Mouse (Mus musculus) MEL (cell line): ENCODE results near the gene 1700013H16Rik. TPM values are rescaled to one million over a fixed set of nuclear protein-coding genes. Genes with fewer than 3 reads are reported as not detected.

Experiments used
- polyA plus RNA-seq, 2 experiments: library from polyadenylated mRNA; stranded (reverse) in 1 of 2; unstranded in 1 of 2; fragments of >175 nt in 1 of 2; fragments of >200 nt in 1 of 2; gene quantifications; 2 replicates each; pipeline versions ENCODE4 v1.2.1 to v1.2.4; 2012; ENCODE audit warnings: low replicate concordance in 2 of 2, low read depth in 1 of 2; ENCODE audit not compliant: insufficient read length in 2 of 2, insufficient read depth in 1 of 2, missing spikeins in 1 of 2
- total RNA-seq: library from RNA; depleted of rRNA; stranded (reverse); fragments of 300-350 nt; gene quantifications from 2 replicates; pipeline ENCODE4 v1.2.3, GENCODE M21; 2012; rRNA removed

The 1700013H16Rik gene
- total and polyA plus RNA-seq, 3 experiments, result not detected

Other genes starting within 250 kb of the 1700013H16Rik start
- not detected in 2 replicates for gene Rtl8c, start 149.8 kb downstream of the 1700013H16Rik start, total RNA-seq
- not detected for gene Rtl8c, start 149.8 kb downstream of the 1700013H16Rik start, polyA plus RNA-seq
- gene Gm14597, start 148.9 kb downstream of the 1700013H16Rik start, total RNA-seq, result not detected in 2 replicates
- gene Gm14597, start 148.9 kb downstream of the 1700013H16Rik start, polyA plus RNA-seq, result not detected
- not detected in 2 replicates for gene Rtl8a, start 114.1 kb downstream of the 1700013H16Rik start, total RNA-seq
- not detected for gene Rtl8a, start 114.1 kb downstream of the 1700013H16Rik start, polyA plus RNA-seq
- gene Rtl8b, start 87.4 kb downstream of the 1700013H16Rik start, total RNA-seq, result not detected in 2 replicates
- not detected for gene Rtl8b, start 87.4 kb downstream of the 1700013H16Rik start, polyA plus RNA-seq
- not detected in 2 replicates for gene 4930502E18Rik, start 33.0 kb downstream of the 1700013H16Rik start, total RNA-seq
- not detected for gene 4930502E18Rik, start 33.0 kb downstream of the 1700013H16Rik start, polyA plus RNA-seq
- gene Zfp36l3, start 18.6 kb upstream of the 1700013H16Rik start, total RNA-seq, result 0.19 and 0.26 TPM in 2 replicates
- under 1 TPM in 1 of 2 experiments, not detected in 1; 0.42 TPM for gene Zfp36l3, start 18.6 kb upstream of the 1700013H16Rik start, polyA plus RNA-seq
- gene Xlr, start 39.9 kb upstream of the 1700013H16Rik start, total RNA-seq, result 39.7 and 46.6 TPM in 2 replicates
- gene Xlr, start 39.9 kb upstream of the 1700013H16Rik start, polyA plus RNA-seq, result 10 to 100 TPM in 1 of 2 experiments, not detected in 1; 31.5 TPM